Mouse (Mus musculus) cerebellum, adult 2 months (tissue): ENCODE data around the gene Zfp57. TPM values are rescaled to one million over a fixed set of nuclear protein-coding genes. Genes with fewer than 3 reads are reported as not detected.

Experiments used
- DNase-seq, 2 experiments: peaks; one replicate each; pipeline ENCODE4 v3.0.0; 2021
- H3K27ac ChIP-seq: fragments of 200-500 bp; 2 replicates; pipeline ENCODE4 v1.5.1; 2012; ENCODE audit warnings: low read length, control low read depth, inconsistent platforms; ENCODE audit not compliant: insufficient read depth
- H3K27me3 ChIP-seq: fragments of 200-500 bp; 2 replicates; pipeline ENCODE4 v1.6.1; 2012; ENCODE audit warnings: inconsistent platforms, mild to moderate bottlenecking, low read length, moderate library complexity; ENCODE audit not compliant: control insufficient read depth, insufficient read depth
- H3K4me1 ChIP-seq: fragments of 200-500 bp; 2 replicates; pipeline ENCODE4 v1.6.1; 2011; ENCODE audit warnings: low read length; ENCODE audit not compliant: control insufficient read depth, insufficient read depth
- H3K4me3 ChIP-seq: fragments of 200-500 bp; replicated peaks from 2 replicates; pipeline ENCODE3; 2011; ENCODE audit warnings: mild to moderate bottlenecking, low read depth, low read length, control low read depth; ENCODE audit not compliant: insufficient read depth
- CTCF ChIP-seq: fragments of 200-500 bp; IDR thresholded peaks from 2 replicates; pipeline ENCODE4 v1.5.1; 2011; ENCODE audit warnings: low read depth, mild to moderate bottlenecking, control low read depth, low read length, moderate library complexity, borderline replicate concordance; ENCODE audit not compliant: insufficient read depth
- POLR2A ChIP-seq: fragments of 200-500 bp; IDR thresholded peaks from 2 replicates; pipeline ENCODE4 v1.6.1; 2011; ENCODE audit warnings: low read length, control low read depth, borderline replicate concordance; ENCODE audit not compliant: insufficient read depth
- WGBS: fragments of 180-500 bp; shearing (Covaris S2); methylation state at CpG from one replicate; pipeline ENCODE4 v1.1.7; 2018; 5-methylcytosine and 5-hydroxymethylcytosine counted together
- polyA plus RNA-seq: library from polyadenylated mRNA; depleted of rRNA; stranded (reverse); fragments of >200 nt; gene quantifications from 2 replicates; pipeline ENCODE4 v1.2.3, GENCODE M21; 2012; rRNA removed

Gene Zfp57
- polyA plus RNA-seq, 1 experiment = 10.3 TPM

DNA sequence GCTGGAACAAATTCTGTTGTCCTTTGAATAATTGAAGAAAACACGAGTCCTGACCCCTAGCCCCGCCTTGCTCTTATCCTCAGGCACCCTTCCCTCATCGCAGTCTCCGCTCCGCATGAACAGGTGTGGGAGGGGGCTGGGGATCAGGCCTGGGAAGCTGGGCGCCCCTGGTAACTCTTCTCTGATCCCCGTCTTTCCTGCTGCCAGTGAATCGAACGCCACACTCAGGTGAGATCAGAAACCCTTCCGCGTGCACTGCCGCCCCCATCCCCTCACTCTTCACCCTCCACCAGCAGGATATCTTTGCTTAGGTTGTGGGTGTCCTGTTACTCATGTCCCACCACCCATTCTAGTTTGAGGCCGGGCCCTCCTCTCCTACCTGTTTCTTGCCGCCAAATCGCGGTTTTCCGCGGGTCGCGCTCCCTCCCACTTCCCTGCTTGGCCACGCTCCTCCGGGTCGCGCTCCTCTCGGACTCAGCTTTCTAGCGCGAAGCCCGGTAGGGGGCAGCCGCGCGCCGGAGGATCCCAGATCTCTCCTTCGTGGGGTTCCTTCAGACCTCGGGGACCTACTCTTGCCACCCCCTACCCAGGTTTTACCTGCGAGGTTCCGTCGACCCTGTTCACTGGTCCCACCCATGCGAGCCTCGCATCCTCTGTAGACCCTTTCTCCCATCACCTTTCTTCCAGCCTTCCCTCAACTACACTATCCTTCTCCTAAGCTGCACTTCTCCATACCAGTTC is 48.8 kb downstream of the Zfp57 start:
- Histone ChIP-seq H3K27ac (peak overlapping the region; percentile 95), H3K4me3 (peak overlapping the region; percentile 82), H3K27me3 (no peaks in the 10 kb centered on the region), H3K4me1 (peaks cover 15% of the 10 kb centered on the region)
- DNase-seq = peak; percentile 85 to 90
- TF ChIP-seq POLR2A (no peak), CTCF (peak; percentile 60; the same call in 1 of the 2 replicates)
- 1% methylated on average over 39 of the region's 39 CpGs for WGBS

DNA sequence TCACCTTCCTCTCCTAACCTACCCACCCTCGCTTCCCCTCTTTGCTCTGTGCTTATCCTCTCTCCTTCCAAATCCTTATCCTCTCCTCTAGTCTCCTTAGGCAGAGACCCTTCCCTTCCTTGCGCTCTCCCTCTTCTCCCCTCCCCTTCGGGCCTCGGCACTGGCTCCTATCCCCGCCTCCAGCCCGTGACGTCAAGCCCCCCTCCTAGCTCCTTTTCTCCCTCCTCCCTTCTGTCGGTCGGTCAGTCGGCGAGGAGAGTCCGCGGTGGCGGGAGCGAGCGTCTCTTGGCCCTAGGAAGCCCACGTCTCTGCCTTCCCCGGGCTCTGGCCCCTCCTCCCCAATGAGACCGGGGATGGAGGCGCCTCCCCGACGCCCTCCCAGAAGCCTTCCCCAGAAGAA is 49.4 kb downstream of the Zfp57 start:
- no peaks in the 10 kb centered on the region for H3K27me3 ChIP-seq
- WGBS = 1% methylated on average over 22 of the region's 22 CpGs
- peaks cover 15% of the 10 kb centered on the region for H3K4me1 ChIP-seq
- peak; percentile 94 to 96 for DNase-seq
- TF ChIP-seq POLR2A = peak; percentile 99
- TF ChIP-seq CTCF = no peak
- peak overlapping the region; percentile 95 for H3K27ac ChIP-seq
- H3K4me3 ChIP-seq = peak overlapping the region; percentile 82

DNA sequence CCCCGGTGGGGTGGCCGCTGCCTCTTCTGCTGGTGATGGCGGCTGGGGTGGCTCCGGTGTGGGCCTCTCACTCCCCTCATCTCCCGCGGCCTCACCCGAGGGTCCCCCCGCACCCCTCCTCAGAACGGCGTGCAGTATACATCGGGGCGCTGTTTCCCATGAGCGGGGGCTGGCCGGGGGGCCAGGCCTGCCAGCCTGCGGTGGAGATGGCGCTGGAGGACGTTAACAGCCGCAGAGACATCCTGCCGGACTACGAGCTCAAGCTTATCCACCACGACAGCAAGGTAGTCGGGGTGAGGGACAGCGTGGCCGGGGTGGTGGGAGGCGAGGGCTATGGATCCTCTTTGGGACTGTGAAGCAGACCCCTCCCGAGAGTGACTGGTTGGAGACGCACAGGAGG is 49.9 kb downstream of the Zfp57 start:
- no peak for DNase-seq
- H3K27ac ChIP-seq = peak overlapping the region; percentile 59
- H3K4me3 ChIP-seq = peak overlapping the region; percentile 82
- no peaks in the 10 kb centered on the region for H3K27me3 ChIP-seq
- 5% methylated on average over 27 of the region's 27 CpGs for WGBS
- TF ChIP-seq CTCF = no peak
- TF ChIP-seq POLR2A = no peak
- peaks cover 15% of the 10 kb centered on the region for H3K4me1 ChIP-seq

DNA sequence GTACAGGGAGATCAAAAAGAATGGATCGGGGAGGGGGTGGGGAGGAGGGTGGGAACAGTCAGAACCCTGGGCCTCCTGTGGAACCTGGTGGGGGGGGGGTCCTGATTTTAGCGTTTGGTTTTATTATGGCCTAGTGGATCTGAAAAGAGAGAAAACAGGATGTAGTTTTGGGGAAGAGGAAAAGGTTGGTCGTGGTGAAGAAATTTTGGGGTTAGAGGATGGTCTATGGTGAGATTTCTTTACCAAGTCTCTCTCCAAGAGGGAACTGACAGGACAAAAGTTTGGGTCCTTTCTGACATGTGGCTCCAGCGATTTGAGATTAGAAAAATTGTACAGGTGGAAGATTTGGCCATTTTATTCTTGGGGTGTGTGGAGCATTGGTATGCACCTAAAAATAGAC is 50.8 kb downstream of the Zfp57 start:
- DNase-seq = no peak
- 38% methylated on average over 4 of the region's 4 CpGs for WGBS
- TF ChIP-seq POLR2A = no peak
- no peak for TF ChIP-seq CTCF
- peaks cover 15% of the 10 kb centered on the region for H3K4me1 ChIP-seq
- H3K4me3 ChIP-seq = peak overlapping the region; percentile 82
- no peaks in the 10 kb centered on the region for H3K27me3 ChIP-seq
- H3K27ac ChIP-seq = no peak overlapping the region

DNA sequence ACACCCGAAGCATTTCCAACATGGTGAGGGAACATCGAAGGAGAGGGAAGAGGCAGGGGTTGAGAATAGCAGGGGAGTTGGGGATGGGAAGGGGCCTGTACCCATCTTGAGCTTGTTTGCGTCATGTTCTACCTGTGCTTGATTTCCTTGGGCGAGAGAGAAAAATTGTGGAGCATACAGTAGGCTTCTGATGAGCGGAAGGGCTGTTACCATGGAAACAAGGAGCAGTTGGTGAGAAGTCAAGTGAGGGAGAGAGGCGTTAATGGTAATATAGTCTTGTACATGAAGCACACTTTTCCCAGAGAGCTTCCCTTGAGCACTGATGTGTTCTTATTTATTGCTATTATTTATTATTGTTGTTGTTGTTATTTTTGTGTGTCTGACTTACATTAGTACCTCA is 56.0 kb downstream of the Zfp57 start:
- H3K27ac ChIP-seq = no peak overlapping the region
- peaks cover 3% of the 10 kb centered on the region; the same call in 1 of the 2 replicates for H3K4me1 ChIP-seq
- DNase-seq = no peak
- no peak overlapping the region for H3K4me3 ChIP-seq
- WGBS = 25% methylated on average over 6 of the region's 6 CpGs
- no peaks in the 10 kb centered on the region for H3K27me3 ChIP-seq
- TF ChIP-seq POLR2A (no peak), CTCF (no peak)

Other genes starting within 250 kb of the Zfp57 start
- gene H2-M10.5, start 228.3 kb upstream of the Zfp57 start, polyA plus RNA-seq = not detected in 2 replicates
- gene H2-M10.6, start 189.0 kb upstream of the Zfp57 start, polyA plus RNA-seq = not detected in 2 replicates
- gene Trim26, start 164.0 kb upstream of the Zfp57 start, polyA plus RNA-seq = 29.4 and 29.9 TPM in 2 replicates
- 0.14 and 0.15 TPM in 2 replicates for gene Trim15, start 134.0 kb upstream of the Zfp57 start, polyA plus RNA-seq
- 0.06 and 0.13 TPM in 2 replicates for gene Trim10, start 131.6 kb upstream of the Zfp57 start, polyA plus RNA-seq
- gene Trim40, start 111.0 kb upstream of the Zfp57 start, polyA plus RNA-seq = 0.07 TPM in 1 of 2 replicates, not detected in the other
- not detected in 2 replicates for gene Trim31, start 103.0 kb upstream of the Zfp57 start, polyA plus RNA-seq
- 5.6 and 6.5 TPM in 2 replicates for gene Rnf39, start 58.2 kb upstream of the Zfp57 start, polyA plus RNA-seq
- gene Ppp1r11, start 49.4 kb upstream of the Zfp57 start, polyA plus RNA-seq = 196 and 206 TPM in 2 replicates
- gene Znrd1, start 42.6 kb upstream of the Zfp57 start, polyA plus RNA-seq = 37.5 and 40.6 TPM in 2 replicates
- 6.7 and 7.8 TPM in 2 replicates for gene Znrd1as, start 42.6 kb upstream of the Zfp57 start, polyA plus RNA-seq
- gene 2410137M14Rik, start 19.9 kb upstream of the Zfp57 start, polyA plus RNA-seq = 0.29 TPM in 1 of 2 replicates, not detected in the other
- gene H2-M5, start 11.6 kb upstream of the Zfp57 start, polyA plus RNA-seq = 0.55 and 0.77 TPM in 2 replicates
- 145 and 178 TPM in 2 replicates for gene Mog, start 22.2 kb downstream of the Zfp57 start, polyA plus RNA-seq
- 403 and 405 TPM in 2 replicates for gene Gabbr1, start 44.8 kb downstream of the Zfp57 start, polyA plus RNA-seq
- not detected in 2 replicates for gene Olfr90, start 87.3 kb downstream of the Zfp57 start, polyA plus RNA-seq
- gene Olfr91, start 97.1 kb downstream of the Zfp57 start, polyA plus RNA-seq = not detected in 2 replicates
- not detected in 2 replicates for gene Olfr92, start 118.9 kb downstream of the Zfp57 start, polyA plus RNA-seq
- not detected in 2 replicates for gene Olfr93, start 160.3 kb downstream of the Zfp57 start, polyA plus RNA-seq
- not detected in 2 replicates for gene Ubd, start 192.7 kb downstream of the Zfp57 start, polyA plus RNA-seq
- gene Olfr94, start 199.8 kb downstream of the Zfp57 start, polyA plus RNA-seq = not detected in 2 replicates
- 0.03 TPM in 1 of 2 replicates, not detected in the other for gene Olfr95, start 212.0 kb downstream of the Zfp57 start, polyA plus RNA-seq
- not detected in 2 replicates for gene Olfr96, start 219.0 kb downstream of the Zfp57 start, polyA plus RNA-seq
- gene Olfr97, start 236.2 kb downstream of the Zfp57 start, polyA plus RNA-seq = not detected in 2 replicates